Mouse (Mus musculus) retina, embryonic 14.5 days (tissue): ENCODE measurements around the gene Zhx3.

Experiments
- DNase-seq: peaks from one replicate; pipeline ENCODE4 v3.0.0-alpha.2; 2015; ENCODE audit warnings: low spot score

Gene Zhx3

DNA sequence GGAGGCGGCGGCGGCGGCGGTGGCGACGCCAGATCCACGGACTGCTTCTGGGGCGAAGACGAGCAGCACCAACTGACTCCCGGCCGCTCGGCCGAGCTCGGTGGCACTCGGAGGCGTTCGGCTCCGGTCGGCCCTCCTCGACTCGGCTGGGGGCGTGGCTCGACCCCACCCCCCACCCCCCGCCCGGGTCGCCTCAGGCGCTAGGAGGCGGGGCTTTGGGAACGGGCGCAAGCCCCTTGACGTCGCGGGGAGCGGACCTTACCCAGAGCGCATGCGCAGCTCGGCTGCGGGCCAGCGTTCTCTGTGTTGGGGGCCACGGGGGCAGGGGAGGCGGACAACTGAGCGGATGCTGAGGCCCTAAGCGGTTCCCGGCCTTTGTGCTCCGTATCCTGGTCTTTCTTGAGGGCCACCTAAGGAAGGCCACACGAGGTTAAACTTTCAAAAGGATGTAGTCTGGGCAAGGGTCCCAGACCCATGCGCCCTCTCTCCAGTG, at the start of gene Zhx3:
Gene Zhx3, minus strand, starts transcription at position 109 of the 493 bp plus-strand sequence.
- DNase-seq = peak; percentile 97

DNA sequence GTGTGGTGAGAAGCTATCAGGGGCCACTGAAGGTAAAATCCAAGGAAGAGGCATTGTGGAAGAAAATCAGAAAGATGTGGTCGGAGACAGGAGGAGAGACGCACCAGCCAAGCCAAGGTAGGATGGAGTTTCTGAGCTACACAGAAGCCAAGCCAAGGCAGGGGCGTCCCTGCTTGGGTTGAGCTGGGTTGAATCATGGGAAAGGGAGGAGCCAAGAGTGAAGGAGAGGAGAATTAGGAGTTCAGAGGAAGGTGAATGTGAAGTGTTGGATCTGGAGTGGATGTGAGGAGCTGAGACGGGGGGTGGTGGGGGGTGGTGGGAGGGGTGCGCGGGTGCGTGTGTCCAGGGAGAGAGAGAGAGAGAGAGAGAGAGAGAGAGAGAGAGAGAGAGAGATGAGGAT, 48.5 kb upstream of the Zhx3 start:
- no peak for DNase-seq

DNA sequence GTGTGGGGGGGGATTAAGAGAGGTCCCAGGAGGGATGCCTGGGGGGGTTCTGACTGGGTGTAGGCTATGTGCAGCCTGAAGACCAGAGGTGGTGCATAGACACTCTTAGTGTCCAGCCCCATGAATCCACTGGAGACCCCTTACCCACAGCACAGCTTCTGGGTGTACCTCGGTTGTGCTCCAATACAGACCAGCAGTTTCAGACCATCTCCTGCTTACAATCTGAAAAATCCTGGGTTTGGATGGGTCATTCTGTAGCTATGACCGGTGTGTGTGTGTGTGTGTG, 46.1 kb upstream of the Zhx3 start:
- no peak for DNase-seq

DNA sequence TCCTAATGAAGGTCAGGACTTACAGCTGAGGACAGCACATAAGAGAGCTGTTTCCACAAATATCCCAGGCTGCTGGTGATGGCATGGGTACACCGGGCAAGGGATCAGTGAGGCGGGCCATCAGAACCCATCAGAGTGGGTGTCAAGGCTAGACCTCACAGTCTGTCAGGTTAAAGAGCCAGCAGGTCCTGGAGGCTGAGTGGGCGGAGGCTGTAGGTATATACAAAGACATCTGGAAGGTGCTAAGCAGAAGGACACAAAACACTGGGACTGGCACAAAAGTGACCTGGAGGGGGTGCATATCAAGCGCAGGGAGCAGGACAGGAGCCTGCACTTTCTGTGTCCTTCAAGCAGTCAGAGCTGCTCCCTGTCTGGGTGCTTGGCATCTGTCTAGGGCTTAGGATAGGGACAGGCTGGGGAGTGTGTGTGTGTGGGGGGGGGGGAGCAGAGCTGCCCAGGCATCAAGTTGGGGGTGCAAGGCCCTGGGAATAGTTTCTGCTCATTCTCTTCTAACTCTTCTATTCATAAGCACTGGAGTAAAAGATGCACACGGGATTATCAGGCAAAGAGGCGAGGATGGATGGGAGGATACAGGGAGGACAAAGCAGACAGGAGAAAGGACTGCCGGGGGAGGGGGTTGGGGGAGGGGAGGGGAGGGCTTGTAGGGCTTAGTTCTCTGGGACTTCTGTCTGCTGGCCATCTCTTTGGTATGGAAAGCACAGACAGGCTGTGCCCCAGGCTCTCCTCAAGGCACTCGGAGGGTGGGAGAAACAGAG, 45.5 kb upstream of the Zhx3 start:
- no peak for DNase-seq

DNA sequence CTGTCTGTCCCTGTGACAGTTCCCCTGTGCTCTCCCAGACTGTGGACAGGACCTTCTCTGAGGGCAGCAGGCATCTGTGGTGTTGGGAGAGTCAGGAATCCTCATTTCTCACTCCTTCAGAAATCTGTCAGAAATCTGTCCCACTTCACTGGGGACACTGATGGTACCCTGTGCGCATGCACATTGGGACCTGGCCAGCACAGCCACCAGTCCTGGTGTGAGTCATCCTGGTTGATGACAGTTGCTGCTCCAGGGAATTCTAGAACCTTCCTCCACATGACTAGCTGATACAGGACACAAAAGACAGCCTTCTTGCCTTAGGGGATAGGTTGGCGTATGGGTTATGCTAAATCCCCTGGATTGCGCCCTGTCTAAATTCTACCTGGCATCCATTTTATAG, 44.5 kb upstream of the Zhx3 start:
- DNase-seq = no peak

DNA sequence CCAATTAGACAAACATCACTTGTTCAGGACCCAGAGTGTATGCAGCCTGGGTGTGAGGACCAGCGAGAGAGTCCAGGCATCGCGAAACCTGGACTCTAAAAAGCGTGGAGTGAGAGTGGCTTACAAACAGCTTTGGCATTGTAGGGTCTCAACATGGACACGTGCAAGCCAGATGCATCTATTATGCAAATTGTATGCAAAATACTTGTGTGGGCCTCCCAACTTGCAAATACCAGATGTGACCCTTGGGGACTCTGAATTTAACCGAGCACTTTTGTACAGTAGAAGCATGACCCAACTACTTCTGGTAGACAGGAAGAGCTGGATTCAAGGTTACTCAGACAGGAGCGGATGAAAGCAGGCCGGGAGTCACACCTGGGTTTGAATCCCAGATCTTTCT, 43.9 kb upstream of the Zhx3 start:
- DNase-seq = no peak

DNA sequence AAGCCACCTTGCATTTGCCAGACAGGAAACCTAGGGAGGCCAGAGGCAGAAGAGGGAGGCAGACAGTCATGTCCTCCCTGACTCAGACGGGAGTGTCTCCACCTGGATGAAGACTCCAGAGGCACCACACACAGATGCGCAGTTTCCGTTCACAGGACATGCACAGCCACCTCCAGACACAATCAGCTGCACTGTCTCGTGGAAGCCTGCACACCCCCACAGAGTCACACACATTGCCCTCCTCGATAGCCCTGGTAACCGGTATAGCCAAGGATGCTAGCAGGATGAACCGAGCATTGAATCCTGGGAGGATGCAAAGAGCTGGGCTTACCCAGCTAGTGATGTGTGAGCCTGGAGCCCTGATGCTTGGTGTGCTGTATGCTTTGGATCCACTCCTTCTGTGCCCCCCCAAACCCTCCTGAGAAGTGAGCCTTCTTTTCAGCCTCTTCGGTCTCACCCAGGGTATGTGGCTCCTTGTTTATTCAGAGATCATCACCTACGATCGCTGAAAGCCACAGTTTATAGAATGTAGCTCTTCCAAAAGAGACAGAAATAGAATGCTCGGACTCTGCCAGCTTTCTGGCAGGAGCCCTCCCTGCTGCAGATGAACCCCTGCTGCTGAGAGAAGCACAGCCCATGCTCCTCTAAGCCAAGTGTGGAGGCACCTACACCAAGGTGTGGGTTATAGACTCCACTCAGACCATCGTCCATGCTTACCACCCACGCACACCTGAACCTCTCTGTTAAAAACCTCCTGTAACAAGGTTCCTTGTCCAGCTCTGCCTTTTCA, 43.2 kb upstream of the Zhx3 start:
- DNase-seq = no peak

DNA sequence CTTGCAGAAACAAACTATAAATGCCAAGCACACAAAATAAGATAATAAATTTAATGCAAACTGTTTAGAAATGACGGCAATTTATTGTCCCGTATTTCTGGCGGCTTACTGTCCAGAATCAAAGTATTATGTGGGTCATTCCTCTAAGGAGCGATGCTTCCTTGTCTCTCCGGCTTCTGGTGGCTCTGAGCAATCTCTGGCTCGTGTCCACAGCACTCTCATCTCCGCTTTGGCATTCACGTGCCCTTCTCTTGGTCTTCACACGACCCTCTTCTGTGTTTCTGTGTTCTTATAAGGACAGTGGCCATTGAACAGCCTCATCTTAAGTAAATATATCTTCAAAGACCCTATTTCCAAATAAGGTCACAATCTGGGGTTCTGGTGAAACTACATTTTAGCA, 41.9 kb upstream of the Zhx3 start:
- DNase-seq = no peak

DNA sequence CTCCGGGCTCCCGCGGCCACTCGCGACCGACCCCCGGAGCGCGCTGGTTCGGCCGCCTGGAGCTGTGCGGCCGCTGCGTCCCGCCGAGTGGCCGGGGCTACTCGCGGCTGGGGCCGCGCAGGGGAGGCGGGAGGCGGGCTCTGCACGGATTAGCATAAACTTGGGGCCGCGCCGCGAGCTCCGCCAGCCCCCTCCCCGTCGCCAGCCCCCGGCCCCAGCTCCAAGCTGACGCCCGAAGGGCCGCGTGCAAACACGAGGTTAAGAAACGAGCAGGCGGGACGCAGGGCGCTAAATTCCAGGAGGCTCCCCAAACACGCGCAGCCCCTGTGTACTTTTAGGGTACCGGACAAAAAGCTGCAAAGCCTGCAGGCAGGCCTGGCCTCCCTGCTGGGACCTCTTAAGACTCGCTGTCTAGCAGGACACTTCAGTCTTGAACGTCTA, 39.5 kb upstream of the Zhx3 start, which contains the start of gene Emilin3:
Gene Emilin3, minus strand, starts transcription at position 98 of the 441 bp plus-strand sequence.
- DNase-seq = peak; percentile 61

DNA sequence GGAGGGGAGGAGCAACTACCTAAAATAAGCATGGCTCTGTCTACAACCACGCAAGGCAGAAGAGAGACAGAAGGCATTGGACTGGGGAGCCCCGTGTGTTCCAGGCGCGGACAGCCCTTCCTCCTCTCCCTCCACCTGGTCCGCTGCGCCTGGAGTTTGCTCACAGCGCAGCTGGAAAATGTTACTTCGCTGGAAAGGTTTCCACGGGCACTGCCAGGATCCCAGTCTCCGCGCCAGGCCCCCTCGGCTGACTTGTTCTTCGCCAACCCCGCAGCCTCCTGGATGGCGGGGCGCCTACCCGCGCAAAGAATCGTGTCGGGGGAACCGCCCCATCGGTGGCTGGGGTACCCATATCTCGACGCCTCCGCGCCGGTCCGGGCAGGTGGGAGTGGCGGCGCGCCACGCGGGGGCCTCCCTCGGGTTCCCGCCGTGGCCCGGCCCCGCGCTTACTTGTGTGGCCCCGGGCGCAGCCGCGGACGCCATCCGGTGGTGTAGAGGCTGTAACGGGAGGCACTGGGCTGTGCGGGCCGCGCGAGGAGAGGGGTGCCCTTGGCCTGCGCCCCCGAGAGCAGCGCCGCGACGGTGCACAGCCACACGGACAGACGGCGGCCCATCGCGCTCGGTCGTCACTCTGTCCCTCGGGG, 38.9 kb upstream of the Zhx3 start:
- DNase-seq = peak; percentile 26

DNA sequence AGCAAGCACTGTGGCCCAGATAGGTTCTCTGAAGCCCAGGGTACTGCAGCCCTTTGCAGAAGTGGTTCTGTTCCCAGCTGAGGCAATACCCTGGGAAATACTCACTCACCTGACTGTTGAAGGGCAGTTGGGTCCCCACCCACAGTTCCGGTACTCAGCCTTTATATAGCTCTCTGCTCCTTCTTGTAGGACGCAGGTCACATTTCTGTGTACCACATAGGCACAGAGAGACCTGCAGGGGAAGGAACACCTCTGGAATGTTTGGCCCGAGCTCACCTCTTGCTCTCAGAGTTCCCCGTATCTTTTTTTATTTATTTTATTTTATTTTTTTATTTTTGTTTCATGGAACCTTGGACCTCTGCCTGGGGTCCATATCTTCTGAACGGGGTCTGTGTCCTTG, 37.8 kb upstream of the Zhx3 start:
- DNase-seq = no peak

DNA sequence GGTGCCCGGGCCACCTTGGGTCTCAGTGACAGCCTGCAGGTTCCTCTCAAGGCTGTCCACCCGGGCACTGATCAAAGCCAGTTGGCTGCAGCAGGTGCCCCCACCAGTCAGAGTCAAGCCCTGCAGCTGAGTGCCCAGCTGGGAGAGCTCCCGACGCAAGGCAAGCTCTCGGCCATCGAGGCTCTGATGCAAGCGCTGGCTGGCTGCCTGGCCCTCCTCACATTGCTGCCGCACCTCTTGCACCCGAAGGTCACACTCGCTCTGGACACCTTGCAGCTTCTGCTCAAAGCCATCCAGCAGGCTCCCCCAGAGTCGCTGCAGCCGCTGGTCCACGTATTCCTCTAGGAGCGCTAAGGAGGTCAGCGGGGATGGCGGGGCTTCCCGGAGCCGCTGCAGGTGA, 35.8 kb upstream of the Zhx3 start:
- no peak for DNase-seq

DNA sequence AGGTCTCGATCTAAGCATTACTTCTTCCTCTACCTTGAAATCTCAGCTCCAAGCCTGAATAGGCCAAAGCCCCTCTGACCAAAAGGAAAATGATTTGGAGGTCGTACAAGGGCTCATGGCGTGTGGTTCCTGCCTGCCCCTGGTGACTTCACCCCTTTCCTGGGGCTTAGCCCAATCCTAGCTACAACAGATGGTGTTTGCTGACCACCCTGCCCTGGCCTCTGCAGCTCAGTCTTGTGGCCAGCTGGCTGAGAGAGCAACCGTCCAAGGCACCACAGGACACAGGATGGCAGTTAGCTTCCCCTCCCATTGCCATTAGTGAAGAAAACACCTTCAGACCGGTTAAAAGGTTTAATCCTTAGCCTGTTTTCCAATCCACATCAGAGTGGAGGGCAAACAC, 33.3 kb upstream of the Zhx3 start:
- peak; percentile 13 for DNase-seq

DNA sequence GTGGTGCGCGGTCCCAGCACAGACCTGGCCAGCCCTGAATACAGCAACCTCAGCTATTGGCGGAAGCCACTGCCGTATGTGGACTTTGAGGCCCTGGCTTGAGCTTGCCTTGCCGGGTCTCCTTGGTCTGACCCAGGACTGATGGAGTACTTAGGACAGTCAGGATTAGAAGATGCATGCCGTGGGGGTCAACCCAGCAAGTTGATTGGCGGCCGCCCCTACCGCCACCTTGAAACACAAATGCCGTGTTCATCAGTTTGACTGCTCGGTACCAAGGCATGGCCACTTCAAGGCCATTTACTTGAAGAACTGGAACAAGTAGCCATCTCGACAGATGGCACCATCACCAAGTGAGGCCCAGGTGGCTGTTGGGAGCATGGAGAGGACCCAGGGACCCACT, 32.5 kb upstream of the Zhx3 start:
- DNase-seq = no peak

DNA sequence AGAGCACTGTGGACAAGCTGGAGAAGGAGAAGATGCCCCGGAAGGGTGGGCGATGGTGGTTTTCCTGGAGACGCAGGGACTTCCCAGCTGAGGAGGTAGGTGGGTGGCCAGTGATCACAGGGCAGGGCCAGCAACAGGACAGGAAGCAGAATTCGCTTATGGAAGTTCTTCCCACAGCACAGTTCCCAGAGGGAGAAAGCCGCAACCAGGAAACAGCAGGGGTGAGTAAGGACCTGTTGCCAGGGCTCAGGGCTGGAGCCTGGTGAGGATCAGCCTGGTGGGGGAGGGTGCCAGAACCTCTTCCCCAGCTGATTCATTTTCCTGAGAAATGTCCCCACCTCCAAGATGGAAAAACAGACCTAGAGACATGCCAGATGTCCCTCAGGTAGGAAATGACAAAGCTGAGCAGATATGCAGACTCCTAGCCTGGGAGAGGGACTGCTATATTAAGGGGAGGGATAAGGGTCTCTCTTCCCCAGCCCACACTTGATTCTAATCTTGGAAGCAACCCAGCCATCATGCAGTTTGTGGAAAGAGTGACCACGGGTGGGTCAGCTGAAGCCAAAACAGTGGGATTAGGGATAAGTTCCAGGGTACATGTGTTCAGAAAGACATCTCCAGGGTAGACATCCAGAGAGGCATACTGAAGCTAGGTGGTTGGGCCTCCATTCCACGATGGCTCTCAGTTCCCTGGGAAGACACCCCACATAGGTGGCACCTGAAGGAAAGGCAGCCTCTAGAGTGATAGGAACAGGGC, 29.0 kb upstream of the Zhx3 start:
- no peak for DNase-seq

DNA sequence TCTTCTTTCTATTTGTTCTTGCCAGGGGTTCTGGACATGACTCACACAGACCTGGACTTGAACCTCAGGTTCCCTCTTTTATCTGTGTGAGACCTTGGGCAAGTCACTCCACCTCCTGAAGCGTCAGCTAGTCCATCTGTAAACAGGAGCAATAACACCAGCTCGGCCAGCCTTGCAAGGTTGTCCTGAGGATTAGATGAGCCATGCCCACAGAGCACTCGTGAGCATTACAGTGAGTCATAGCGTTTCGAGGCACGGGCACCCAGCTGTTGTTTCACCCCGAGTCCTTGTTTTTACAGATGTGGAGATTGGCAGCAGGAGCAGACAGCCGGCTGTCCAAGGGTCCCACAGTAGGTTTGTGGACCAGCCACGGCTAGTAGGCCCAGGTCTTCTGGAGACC, 18.9 kb upstream of the Zhx3 start:
- DNase-seq = no peak

DNA sequence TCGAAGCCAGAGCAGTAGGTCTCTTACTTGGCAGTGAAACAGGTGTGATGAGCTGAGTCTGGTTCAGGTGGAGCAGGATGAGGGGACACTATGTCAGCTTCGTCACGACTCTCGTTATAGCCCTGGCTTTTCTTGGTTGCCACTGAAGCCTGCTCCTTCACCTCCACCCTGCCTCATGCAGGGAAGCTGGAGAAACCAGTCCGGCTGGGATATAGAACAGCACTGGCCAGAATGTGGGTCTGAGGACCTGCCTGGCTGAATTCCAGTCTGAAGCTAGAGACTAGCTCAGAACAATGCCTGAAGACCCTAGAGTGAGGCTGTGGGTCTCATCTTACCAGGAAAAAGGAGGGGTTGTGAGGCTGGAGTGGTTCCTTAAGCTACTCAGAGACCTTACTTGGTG, 18.2 kb upstream of the Zhx3 start:
- DNase-seq = no peak

DNA sequence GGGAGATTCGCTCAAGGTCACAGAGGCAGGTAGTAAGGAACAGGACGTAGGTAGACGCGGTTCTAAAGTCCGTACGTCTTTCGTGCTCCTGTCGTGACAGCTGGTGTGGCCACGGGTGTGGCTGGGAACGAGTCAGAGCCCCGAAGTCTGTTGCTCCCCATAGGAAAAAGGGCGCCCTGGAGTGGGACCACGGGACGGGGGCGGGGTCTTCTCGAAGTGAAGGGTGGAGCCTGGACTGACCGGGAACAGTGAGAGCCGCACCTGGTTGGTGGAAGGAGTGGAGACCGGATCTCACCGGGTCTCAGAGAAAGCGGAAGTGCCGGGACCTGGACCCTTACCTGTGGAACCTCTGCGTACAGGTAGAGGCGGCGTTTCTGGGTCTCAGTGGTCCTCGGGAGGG, 15.1 kb upstream of the Zhx3 start:
- DNase-seq = peak; percentile 47

DNA sequence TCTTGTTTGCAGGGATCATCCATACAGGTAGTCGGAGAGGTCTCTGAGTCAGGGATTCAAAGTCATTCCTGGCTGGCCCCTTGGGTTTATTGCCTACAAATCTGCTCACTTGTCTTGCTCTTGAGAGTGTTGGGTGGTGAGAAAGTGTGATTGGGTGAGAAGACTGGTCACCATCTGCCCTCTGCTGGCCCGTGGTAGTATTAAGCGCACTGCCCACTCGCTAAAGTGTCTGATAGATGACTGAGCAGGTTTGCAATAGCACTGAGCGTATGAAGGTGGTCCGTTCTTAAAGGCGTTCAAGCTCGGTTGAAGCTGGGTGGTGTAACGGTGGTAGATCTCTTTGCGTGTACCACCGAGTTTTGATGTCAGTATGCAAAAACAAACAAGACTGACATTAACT, 14.5 kb upstream of the Zhx3 start:
- peak; percentile 92 for DNase-seq

DNA sequence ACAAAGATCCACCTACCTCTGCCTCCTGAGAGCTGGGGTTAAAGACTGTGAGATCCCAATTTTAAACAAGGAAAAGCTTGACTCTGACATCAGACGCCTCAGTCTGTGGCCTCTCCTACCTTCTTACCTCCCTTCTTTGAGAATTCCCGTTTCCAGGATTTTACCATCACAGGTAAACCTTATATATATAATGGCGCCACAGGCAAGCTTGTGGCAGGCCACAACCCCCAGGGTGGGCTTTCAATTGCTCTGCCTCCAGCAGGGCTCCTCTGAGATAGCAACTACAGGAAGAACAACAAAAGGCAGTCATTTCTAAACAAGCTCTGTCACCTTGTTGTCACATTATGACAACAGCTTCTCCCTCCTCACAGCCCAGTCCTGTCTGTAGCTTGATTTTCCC, 13.4 kb upstream of the Zhx3 start:
- no peak for DNase-seq

DNA sequence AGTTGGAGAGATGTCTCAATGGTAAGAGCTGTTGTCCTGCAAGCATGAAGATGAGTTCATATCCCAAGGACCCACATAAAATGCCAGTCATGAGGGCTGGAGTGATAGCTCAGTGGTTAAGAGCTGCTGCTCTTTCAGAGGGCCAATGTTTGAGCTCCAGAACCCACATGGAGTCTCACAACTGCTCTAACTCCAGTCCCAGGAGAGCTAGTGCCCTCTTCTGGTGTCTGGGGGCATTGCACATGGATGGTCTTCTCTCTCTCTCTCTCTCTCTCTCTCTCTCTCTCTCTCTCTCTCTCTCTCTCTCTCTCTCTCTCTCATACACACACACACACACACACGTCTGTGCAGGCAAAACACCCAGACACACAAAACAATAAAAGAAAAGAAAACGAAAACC, 12.0 kb upstream of the Zhx3 start:
- DNase-seq = peak; percentile 78

DNA sequence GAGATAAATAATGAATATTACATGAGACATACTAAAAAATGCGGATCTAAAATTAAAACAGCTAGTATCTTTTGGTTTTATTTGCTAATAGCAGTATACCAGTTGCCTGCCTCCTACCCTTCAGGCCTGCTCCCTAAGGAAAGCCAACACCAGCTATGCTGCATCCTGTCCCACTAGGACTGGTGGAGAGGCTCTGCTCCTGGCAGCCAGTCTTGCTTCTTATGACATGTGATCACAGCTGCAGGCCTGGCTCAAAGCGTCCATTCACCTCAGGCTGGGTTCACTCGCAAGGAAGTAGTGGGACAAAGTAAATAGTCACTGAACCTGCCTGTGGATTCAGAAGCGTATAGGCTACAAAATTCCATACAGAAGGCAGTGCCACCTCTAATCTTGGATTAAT, 11.1 kb upstream of the Zhx3 start:
- DNase-seq = no peak
